Mouse (Mus musculus) CH12.LX (cell line): ENCODE data around the gene Mrpl14.

Experiments used
- BHLHE40 ChIP-seq: IDR thresholded peaks from 2 replicates; pipeline ENCODE4 v1.6.1; 2011; ENCODE audit warnings: mild to moderate bottlenecking, low read depth, low read length, improper control_type of control experiment
- CTCF ChIP-seq, 2 experiments: IDR thresholded peaks in 1 of 2; conservative IDR thresholded peaks in 1 of 2; 2 replicates each; pipeline ENCODE4 v1.5.1; 2011 to 2012; ENCODE audit warnings: low read depth in 2 of 2, low read length in 2 of 2, improper control_type of control experiment in 1 of 2, inconsistent platforms in 1 of 2, mild to moderate bottlenecking in 1 of 2, moderate library complexity in 1 of 2
- JUN ChIP-seq: IDR thresholded peaks from 2 replicates; pipeline ENCODE4 v1.6.1; 2011; ENCODE audit warnings: low read depth, mild to moderate bottlenecking, low read length, improper control_type of control experiment, moderate library complexity; ENCODE audit not compliant: insufficient read depth
- NRF1 ChIP-seq: IDR thresholded peaks from 2 replicates; pipeline ENCODE4 v1.6.1; 2014; ENCODE audit warnings: low read depth, mild to moderate bottlenecking, inconsistent platforms, low read length, improper control_type of control experiment, moderate library complexity
- POLR2A ChIP-seq: IDR thresholded peaks from 2 replicates; pipeline ENCODE4 v1.6.1; 2011; ENCODE audit warnings: low read depth, mild to moderate bottlenecking, improper control_type of control experiment, low read length
- SIN3A ChIP-seq: IDR thresholded peaks from 2 replicates; pipeline ENCODE4 v1.6.1; 2012; ENCODE audit warnings: low read length, improper control_type of control experiment, inconsistent platforms

DNA sequence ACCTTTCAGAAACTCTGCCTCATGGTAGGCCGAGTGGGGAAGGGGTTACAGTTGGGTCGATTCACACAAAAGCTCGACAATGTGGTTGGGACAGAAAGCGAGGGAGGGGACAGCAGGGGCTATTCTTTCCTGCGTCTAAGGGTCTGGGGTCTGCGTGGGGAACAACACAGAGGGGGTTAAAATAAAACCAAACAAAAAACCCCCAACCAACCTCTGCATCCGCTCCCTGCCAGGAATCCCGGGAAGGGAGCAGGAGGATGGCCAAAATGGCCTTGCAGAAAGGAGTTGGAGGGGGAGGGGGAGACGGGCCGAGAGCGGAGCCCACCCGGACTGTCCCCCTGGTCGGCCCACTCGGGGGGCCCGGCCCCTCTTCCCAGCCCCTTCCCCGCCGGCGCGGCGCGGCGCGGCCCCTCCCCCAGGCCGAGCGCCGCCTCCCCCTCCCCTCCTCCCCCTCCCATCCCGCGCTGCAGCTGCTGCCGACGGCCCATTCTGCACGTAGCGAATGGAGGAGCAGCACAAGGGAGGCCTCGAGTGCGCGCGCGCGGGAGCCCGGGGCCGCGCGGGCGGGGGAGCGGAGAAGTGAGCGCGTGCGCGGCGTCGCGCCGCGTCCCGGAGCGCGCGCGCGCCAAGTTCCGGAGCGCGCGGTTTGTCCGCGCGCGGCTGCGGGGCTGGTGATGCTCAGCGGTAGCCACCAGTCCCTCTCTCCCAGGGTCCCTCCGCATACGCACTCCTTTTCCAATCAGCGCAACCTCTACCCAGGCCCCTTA is 50.4 kb downstream of the Mrpl14 start:
- TF ChIP-seq CTCF (conservative IDR thresholded peaks at IDR 0.05 in 1 of 2, IDR thresholded peaks at IDR 0.05 in 1 of 2; ENCODE audit: low read depth in 2 of 2, low read length in 2 of 2) (no peak), BHLHE40 (no peak), SIN3A (no peak), POLR2A (peak; percentile 47; the same call in 1 of the 2 replicates), NRF1 (peak; percentile 85), JUN (no peak)
